Mouse (Mus musculus) activated CD4-positive, CD25-positive, alpha-beta regulatory T cell, adult 4 months (primary cell): Measurements from ENCODE around the gene Hist2h2ab. TPM values are rescaled to one million over a fixed set of nuclear protein-coding genes. Genes with fewer than 3 reads are reported as not detected.
A peak's percentile ranks its signal among the peaks of the same experiment; 100 is the strongest.

Source experiments
- ATAC-seq: one replicate; pipeline ENCODE4 v1.8.0; 2017
- polyA plus RNA-seq, 2 experiments: library from polyadenylated mRNA; unstranded; fragments of 100-300 nt; shearing (Covaris generic); gene quantifications; one replicate each; pipeline ENCODE4 v1.2.1; 2017

Gene Hist2h2ab
- polyA plus RNA-seq, 2 experiments from 2014 or later: 1.3 TPM; not detected in 1

DNA sequence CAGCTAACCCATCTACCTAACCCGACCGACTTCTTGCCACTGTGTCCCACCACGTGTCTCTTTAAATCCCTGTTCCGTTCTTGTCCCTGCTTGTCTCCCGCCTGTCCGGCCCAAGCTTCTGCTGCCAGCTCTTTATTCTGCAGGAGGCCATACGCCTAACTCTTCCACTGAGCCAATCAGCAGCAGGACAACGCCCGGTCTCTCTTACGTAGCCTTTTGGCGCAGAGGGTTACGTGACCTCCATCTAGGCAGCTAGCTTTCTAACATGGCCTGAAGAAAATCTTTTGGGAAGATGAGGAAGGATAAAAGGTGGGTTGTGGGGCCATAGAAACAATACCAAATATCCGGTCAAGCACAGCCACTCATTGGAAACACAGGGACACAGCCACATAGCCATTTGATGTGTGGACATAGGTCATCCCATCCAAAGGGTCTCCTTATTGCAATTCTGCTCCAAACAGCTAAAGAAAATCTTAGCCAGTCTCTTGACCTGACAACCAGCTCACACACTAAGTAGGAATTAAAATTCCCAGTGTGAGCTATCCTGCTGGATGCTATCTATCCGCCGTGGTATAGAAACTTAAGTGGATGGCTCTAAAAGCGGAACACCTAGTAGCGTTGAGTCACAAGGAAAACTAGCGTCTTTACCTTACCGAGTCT is 42.7 kb downstream of the Hist2h2ab start:
- peak; percentile 57 for ATAC-seq

DNA sequence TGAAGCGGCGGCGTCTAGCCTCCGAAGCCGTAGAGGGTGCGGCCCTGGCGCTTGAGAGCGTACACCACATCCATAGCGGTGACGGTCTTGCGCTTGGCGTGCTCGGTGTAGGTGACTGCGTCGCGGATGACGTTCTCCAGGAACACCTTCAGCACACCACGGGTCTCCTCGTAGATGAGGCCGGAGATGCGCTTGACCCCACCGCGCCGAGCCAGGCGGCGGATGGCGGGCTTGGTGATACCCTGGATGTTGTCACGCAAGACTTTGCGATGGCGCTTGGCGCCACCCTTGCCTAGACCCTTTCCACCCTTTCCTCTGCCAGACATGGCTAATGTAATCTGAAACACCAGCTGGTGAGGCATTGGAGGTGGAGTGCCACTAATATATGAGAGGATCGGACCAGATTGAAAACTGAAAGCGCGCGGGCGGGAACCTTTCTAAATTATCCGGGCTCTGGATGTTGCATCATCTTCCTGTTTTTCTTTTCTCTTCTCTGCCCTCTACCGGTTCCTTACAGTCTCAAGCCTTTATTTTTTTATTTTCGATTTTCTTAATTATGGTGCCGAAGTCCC is 43.4 kb downstream of the Hist2h2ab start, which contains the start of gene Hist2h4:
TSS of gene Hist2h4 (minus strand) at position 333 of the 572 bp plus-strand sequence.
- peak; percentile 83 for ATAC-seq

GRCm38 (mm10) chr3:96263558-96264403 is 44.1 kb downstream of the Hist2h2ab start:
- peak; percentile 25 for ATAC-seq

GRCm38 (mm10) chr3:96264404-96264949 is 44.8 kb downstream of the Hist2h2ab start:
- ATAC-seq: no peak

DNA sequence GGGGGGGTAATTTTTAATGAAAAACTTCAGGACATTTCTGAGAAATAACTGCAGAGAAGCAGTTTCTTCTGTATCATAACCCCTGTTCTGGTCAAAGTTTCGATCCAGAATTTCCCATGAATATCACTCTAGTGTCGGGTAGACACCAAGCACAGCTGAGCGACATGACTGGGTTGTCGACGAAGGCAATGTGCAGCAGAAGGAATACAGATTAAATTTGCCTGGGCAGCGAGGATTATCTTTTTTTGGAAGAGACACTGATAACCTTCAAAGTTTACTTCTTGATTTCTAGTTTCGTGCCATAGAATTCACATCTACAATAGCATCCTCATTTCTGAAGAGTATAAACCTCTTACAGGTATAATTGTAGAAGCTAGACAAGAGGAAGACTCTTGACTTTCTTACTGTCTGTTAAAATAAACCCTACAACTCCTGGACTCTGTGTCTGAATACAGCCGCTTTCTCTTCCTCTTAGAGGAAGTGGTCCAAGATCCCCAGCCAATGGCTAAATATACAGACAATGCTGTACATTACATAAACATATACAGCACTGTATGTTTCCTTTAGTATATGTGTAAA is 46.6 kb downstream of the Hist2h2ab start:
- no peak for ATAC-seq

- ATAC-seq: no peak
Measured at GRCm38 (mm10) chr3:96267541-96267940, 47.9 kb downstream of the Hist2h2ab start.

DNA sequence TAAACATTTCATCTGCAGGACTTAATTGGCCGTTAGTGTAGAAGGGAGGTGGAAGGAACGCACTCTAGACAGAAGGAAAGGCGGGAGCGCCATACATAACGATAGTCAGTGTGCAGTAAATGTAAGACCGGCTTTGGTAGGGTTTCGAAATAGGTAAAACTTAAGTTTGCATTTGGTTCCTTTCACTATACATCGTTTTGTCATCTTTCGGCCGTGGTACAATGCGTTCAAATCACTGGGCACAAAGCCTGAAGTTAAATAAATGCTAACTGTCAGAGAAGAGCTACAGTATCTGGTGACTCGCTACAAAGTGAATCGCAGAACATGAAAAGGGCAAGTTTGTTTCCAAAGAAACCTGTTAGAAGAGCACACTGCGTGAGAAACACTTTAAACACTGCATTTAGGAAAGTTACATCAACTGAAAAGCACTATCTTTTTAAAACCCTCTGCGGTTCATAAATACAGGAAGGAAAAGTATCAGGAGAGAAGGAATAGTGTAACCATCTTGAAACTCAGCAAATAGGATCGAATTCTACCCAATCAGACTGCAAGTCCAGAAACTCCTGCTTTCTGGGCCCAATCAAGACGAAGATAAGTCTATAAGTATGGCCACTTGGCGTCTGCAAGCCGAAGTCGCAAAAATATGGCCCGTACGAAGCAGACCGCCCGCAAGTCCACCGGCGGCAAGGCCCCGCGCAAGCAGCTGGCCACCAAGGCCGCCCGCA is 48.5 kb downstream of the Hist2h2ab start, which contains the start of gene Hist2h3b:
TSS of gene Hist2h3b (plus strand) at position 604 of the 725 bp plus-strand sequence.
- ATAC-seq: peak; percentile 33

- ATAC-seq: peak; percentile 11
Measured at GRCm38 (mm10) chr3:96268776-96269378, 49.2 kb downstream of the Hist2h2ab start.

Other genes with a start within 250 kb of the Hist2h2ab start
- 10 to 100 TPM in 1 of 2 experiments, 1 to 10 TPM in 1; 7.5 to 12.8 TPM for gene Plekho1, start 223.9 kb upstream of the Hist2h2ab start, polyA plus RNA-seq
- 10 to 100 TPM; 18.8 to 22.7 TPM for gene Vps45, start 161.4 kb upstream of the Hist2h2ab start, polyA plus RNA-seq
- 10 to 100 TPM in 1 of 2 experiments, 1 to 10 TPM in 1; 8.0 to 12.0 TPM for gene Otud7b, start 115.3 kb upstream of the Hist2h2ab start, polyA plus RNA-seq
- gene Mtmr11, start 57.9 kb upstream of the Hist2h2ab start, polyA plus RNA-seq: 1 to 10 TPM in 1 of 2 experiments, under 1 TPM in 1; 0.62 to 2.0 TPM
- 10 to 100 TPM; 65.6 to 75.0 TPM for gene Sf3b4, start 47.5 kb upstream of the Hist2h2ab start, polyA plus RNA-seq
- 1 to 10 TPM in 1 of 2 experiments, under 1 TPM in 1; 0.83 to 1.9 TPM for gene Sv2a, start 38.7 kb upstream of the Hist2h2ab start, polyA plus RNA-seq
- gene Bola1, start 156 bp upstream of the Hist2h2ab start, polyA plus RNA-seq: 10 to 100 TPM; 31.4 to 31.8 TPM
- gene Hist2h2ac, start 1.0 kb downstream of the Hist2h2ab start, polyA plus RNA-seq: 10 to 100 TPM in 1 of 2 experiments, 1 to 10 TPM in 1; 5.3 to 11.8 TPM
- gene Hist2h2be, start 1.3 kb downstream of the Hist2h2ab start, polyA plus RNA-seq: 1 to 10 TPM; 1.5 to 3.3 TPM
- gene Hist2h3c2, start 19.3 kb downstream of the Hist2h2ab start, polyA plus RNA-seq: 1 to 10 TPM in 1 of 2 experiments, under 1 TPM in 1; 0.56 to 2.5 TPM
- gene Hist2h2aa2, start 20.4 kb downstream of the Hist2h2ab start, polyA plus RNA-seq: 10 to 100 TPM in 1 of 2 experiments, not detected in 1; 86.9 TPM
- 10 to 100 TPM in 1 of 2 experiments, not detected in 1; 46.6 TPM for gene Hist2h2aa1, start 25.6 kb downstream of the Hist2h2ab start, polyA plus RNA-seq
- gene Hist2h3c1, start 26.8 kb downstream of the Hist2h2ab start, polyA plus RNA-seq: not detected
- 1 to 10 TPM; 1.9 to 2.2 TPM for gene Hist2h4, start 43.4 kb downstream of the Hist2h2ab start, polyA plus RNA-seq
- gene Hist2h3b, start 48.8 kb downstream of the Hist2h2ab start, polyA plus RNA-seq: 10 to 100 TPM; 23.4 to 32.3 TPM
- gene Hist2h2bb, start 49.9 kb downstream of the Hist2h2ab start, polyA plus RNA-seq: 10 to 100 TPM in 1 of 2 experiments, 1 to 10 TPM in 1; 5.2 to 11.1 TPM
- not detected for gene Fcgr1, start 74.1 kb downstream of the Hist2h2ab start, polyA plus RNA-seq
- under 1 TPM in 1 of 2 experiments, not detected in 1; 0.32 TPM for gene BC107364, start 232.4 kb downstream of the Hist2h2ab start, polyA plus RNA-seq